Mouse (Mus musculus) liver, postnatal 0 days (tissue): ENCODE measurements around the gene Fam189a1. TPM values are rescaled to one million over a fixed set of nuclear protein-coding genes. Genes with fewer than 3 reads are reported as not detected.

Experiments
- ATAC-seq: fragments of 200-750 bp; cut with Nextera tagmentation; 2 replicates; pipeline ENCODE4 v1.8.0; 2017; ENCODE audit warnings: mild to moderate bottlenecking, moderate library complexity
- DNase-seq: peaks from one replicate; pipeline ENCODE4 v3.0.0-alpha.2; 2016
- H3K27ac ChIP-seq: fragments of 300-500 bp; sonication (generic); 2 replicates; pipeline ENCODE4 v1.5.1; 2014; ENCODE audit warnings: antibody characterized with exemption, moderate library complexity, mild to moderate bottlenecking, low read depth
- H3K27me3 ChIP-seq: fragments of 300-500 bp; sonication (generic); 2 replicates; pipeline ENCODE4 v1.6.1; 2014; ENCODE audit warnings: low read length, control low read depth, mixed read lengths; ENCODE audit not compliant: insufficient read depth
- H3K36me3 ChIP-seq: fragments of 300-500 bp; sonication (generic); replicated peaks from 2 replicates; pipeline ENCODE4 v1.6.1; 2014; ENCODE audit warnings: mild to moderate bottlenecking, control low read depth, low read length, moderate library complexity, mixed read lengths; ENCODE audit not compliant: insufficient read depth
- H3K4me1 ChIP-seq: fragments of 300-500 bp; sonication (generic); 2 replicates; pipeline ENCODE4 v1.6.1; 2014; ENCODE audit warnings: antibody characterized with exemption, mild to moderate bottlenecking, control low read depth; ENCODE audit not compliant: insufficient read depth
- H3K4me2 ChIP-seq: fragments of 300-500 bp; sonication (generic); 2 replicates; pipeline ENCODE4 v1.6.1; 2014; ENCODE audit warnings: low read depth, mild to moderate bottlenecking, low read length, moderate library complexity, mixed read lengths
- H3K4me3 ChIP-seq: fragments of 300-500 bp; sonication (generic); 2 replicates; pipeline ENCODE4 v1.5.1; 2014; ENCODE audit warnings: low read depth, low read length
- H3K9ac ChIP-seq: fragments of 300-500 bp; sonication (generic); replicated peaks from 2 replicates; pipeline ENCODE4 v1.6.1; 2014; ENCODE audit warnings: mild to moderate bottlenecking, moderate library complexity
- H3K9me3 ChIP-seq: fragments of 300-500 bp; sonication (generic); 2 replicates; pipeline ENCODE4 v1.6.1; 2016; ENCODE audit warnings: mild to moderate bottlenecking, control low read depth, low read length, mixed read lengths
- CTCF ChIP-seq: sonication (generic); IDR thresholded peaks from 2 replicates; pipeline ENCODE4 v1.5.1; 2016; ENCODE audit warnings: antibody characterized with exemption, low read depth
- EP300 ChIP-seq: IDR thresholded peaks from 2 replicates; pipeline ENCODE4 v1.6.1; 2016; ENCODE audit warnings: antibody characterized with exemption, low read depth, mild to moderate bottlenecking
- WGBS: fragments of 180-500 bp; shearing (Covaris S2); extraction: QIAGEN DNeasy Blood & Tissue Kit; methylation state at CpG from one replicate; pipeline ENCODE4 v1.1.7; 2014; ENCODE audit not compliant: insufficient replicate concordance; 5-methylcytosine and 5-hydroxymethylcytosine counted together
- polyA plus RNA-seq: library from polyadenylated mRNA; unstranded; fragments of >200 nt; fragmentation: Nextera tagmentation; extraction: Ambion mirVana; gene quantifications from 2 replicates; pipeline ENCODE4 v1.2.1, GENCODE M21; 2015

Fam189a1 gene
- polyA plus RNA-seq, 1 experiment from 2014 or later = 0.36 TPM

DNA sequence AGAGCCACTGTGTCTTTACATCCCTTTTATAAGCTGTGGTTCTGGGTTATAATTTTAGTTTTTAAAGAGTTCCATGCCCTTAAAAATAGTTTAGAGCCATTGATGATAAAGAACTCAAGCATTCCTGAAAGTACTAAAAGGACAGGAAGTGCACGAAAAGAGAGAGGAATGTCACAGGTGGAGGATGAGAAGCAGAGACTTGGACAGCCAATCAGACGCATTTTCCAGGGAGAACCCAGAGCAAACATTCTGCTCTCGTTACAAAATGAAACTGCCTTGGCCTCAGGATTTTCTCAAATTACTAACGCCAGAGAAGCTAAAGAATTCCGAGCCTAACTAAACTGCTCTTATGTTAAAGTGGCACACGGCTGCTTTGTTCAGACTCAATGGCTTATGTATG lies 197.3 kb downstream of the Fam189a1 start:
- ATAC-seq = no peak
- no peaks in the 10 kb centered on the region for H3K9me3 ChIP-seq
- no peak overlapping the region for H3K4me2 ChIP-seq
- no peak overlapping the region for H3K4me3 ChIP-seq
- H3K9ac ChIP-seq = no peak overlapping the region
- H3K27ac ChIP-seq = no peak overlapping the region
- DNase-seq = no peak
- TF ChIP-seq EP300 (no peak), CTCF (no peak)
- 57% methylated on average over 6 of the region's 6 CpGs for WGBS
- no peaks in the 10 kb centered on the region for H3K36me3 ChIP-seq
- no peaks in the 10 kb centered on the region for H3K4me1 ChIP-seq
- no peaks in the 10 kb centered on the region for H3K27me3 ChIP-seq

DNA sequence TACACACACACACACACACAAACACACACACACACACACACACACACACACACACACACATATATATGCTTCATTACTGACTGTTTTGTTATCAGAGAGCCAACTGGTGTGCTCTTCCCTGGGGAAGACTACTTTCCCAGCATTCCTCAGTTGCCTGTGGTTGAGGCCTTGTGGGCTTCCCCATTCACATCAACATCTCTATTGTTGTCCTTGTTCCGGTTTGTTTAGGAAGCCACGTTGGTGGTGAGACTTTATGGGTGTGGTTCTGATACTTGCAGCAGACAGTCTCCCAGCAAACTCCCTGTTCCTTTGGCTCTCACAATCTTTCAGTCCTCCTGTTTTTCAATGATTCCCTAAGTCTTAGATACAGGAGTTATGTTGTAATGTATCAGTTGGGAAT lies 204.2 kb downstream of the Fam189a1 start:
- H3K4me2 ChIP-seq = no peak overlapping the region
- DNase-seq (no peak), ATAC-seq (no peak)
- no peak overlapping the region for H3K27ac ChIP-seq
- no peak overlapping the region for H3K4me3 ChIP-seq
- H3K36me3 ChIP-seq = no peaks in the 10 kb centered on the region
- no peaks in the 10 kb centered on the region for H3K9me3 ChIP-seq
- H3K27me3 ChIP-seq = no peaks in the 10 kb centered on the region
- no peaks in the 10 kb centered on the region for H3K4me1 ChIP-seq
- H3K9ac ChIP-seq = no peak overlapping the region
- whole genome bisulfite sequencing = 31% methylated on average over 2 of the region's 2 CpGs
- TF ChIP-seq EP300 (no peak), CTCF (no peak)

DNA sequence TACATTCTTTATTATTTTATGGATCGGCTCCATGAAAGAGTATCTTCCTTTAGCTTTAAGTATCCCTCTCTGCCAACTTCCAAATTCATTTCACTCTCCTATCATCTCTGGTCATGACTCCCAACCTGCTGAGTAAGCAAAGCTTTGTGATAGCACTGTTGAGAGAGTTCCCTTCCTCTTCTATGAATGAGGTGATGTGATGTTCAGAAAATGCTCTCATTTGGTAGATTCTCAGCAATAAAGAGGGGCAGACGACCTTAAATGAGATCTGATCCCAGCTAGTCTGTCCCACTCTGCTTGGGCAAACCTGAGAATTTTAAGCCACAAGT lies 205.6 kb downstream of the Fam189a1 start:
- Histone ChIP-seq H3K4me1 (no peaks in the 10 kb centered on the region), H3K9ac (no peak overlapping the region), H3K27me3 (no peaks in the 10 kb centered on the region), H3K9me3 (no peaks in the 10 kb centered on the region), H3K27ac (no peak overlapping the region), H3K4me2 (no peak overlapping the region), H3K36me3 (no peaks in the 10 kb centered on the region), H3K4me3 (no peak overlapping the region)
- 48% methylated on average over 2 of the region's 2 CpGs for WGBS
- ATAC-seq (no peak), DNase-seq (no peak)
- TF ChIP-seq CTCF (no peak), EP300 (no peak)

- peak; percentile 59 for DNase-seq
Measured at GRCm38 (mm10) chr7:64949910-64950770, 206.2 kb downstream of the Fam189a1 start.

GRCm38 (mm10) chr7:64949465-64949864 lies 206.9 kb downstream of the Fam189a1 start:
- DNase-seq (no peak), ATAC-seq (no peak)
- H3K27me3 ChIP-seq = no peaks in the 10 kb centered on the region
- H3K9ac ChIP-seq = no peak overlapping the region
- no peaks in the 10 kb centered on the region for H3K9me3 ChIP-seq
- WGBS = 37% methylated on average over 1 of the region's 1 CpGs
- no peaks in the 10 kb centered on the region for H3K4me1 ChIP-seq
- TF ChIP-seq EP300 (no peak), CTCF (no peak)
- no peak overlapping the region for H3K4me3 ChIP-seq
- no peak overlapping the region for H3K4me2 ChIP-seq
- no peak overlapping the region for H3K27ac ChIP-seq
- no peaks in the 10 kb centered on the region for H3K36me3 ChIP-seq

More at GRCm38 (mm10) chr7:64949910-64950770, 206.2 kb downstream of the Fam189a1 start:
- no peak overlapping the region for H3K9ac ChIP-seq
- no peaks in the 10 kb centered on the region for H3K36me3 ChIP-seq
- H3K27me3 ChIP-seq = no peaks in the 10 kb centered on the region
- H3K4me2 ChIP-seq = no peak overlapping the region
- H3K4me1 ChIP-seq = no peaks in the 10 kb centered on the region
- H3K4me3 ChIP-seq = no peak overlapping the region
- no peak for ATAC-seq
- H3K27ac ChIP-seq = no peak overlapping the region
- H3K9me3 ChIP-seq = no peaks in the 10 kb centered on the region
- 43% methylated on average over 12 of the region's 12 CpGs for WGBS
- peak; percentile 65 for TF ChIP-seq CTCF
- TF ChIP-seq EP300 = no peak

GRCm38 (mm10) chr7:64944686-64945085 lies 211.7 kb downstream of the Fam189a1 start:
- Histone ChIP-seq H3K36me3 (no peaks in the 10 kb centered on the region), H3K9ac (no peak overlapping the region), H3K27me3 (no peaks in the 10 kb centered on the region), H3K9me3 (no peaks in the 10 kb centered on the region), H3K27ac (no peak overlapping the region), H3K4me1 (no peaks in the 10 kb centered on the region), H3K4me2 (no peak overlapping the region), H3K4me3 (no peak overlapping the region)
- 79% methylated on average over 5 of the region's 5 CpGs for WGBS
- no peak for DNase-seq
- no peak for TF ChIP-seq EP300
- TF ChIP-seq CTCF = no peak
- no peak for ATAC-seq
